Mouse (Mus musculus) B cell, adult 2 months (primary cell): Measurements from ENCODE around the gene Mta1.

ENCODE experiments used
- DNase-seq, 2 experiments: peaks; one replicate each; pipeline ENCODE4 v3.0.0; 2022

Mta1 gene

DNA sequence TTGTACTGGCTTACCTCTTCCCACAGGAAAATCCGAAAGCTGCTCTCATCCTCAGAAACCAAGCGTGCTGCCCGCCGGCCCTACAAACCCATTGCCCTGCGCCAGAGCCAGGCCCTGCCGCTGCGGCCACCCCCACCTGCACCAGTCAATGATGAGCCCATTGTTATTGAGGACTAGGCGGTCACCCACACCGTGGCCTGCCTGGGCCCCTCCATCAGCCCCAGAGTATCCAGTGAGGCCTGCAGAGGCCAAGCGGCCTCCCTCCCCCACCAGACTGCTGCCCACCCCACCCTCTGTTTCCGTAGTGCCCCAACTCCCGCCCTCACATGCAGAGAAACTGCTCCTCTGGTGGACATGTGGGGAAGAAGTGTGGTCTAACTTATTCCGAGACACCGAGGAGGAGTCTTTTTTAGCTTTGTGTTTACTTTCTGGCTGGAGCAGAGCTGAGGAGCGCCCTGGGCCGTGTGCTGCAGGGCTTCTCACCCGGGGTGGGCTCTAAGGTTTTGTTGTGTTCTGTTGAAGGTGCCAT, 38.5 kb downstream of the Mta1 start:
- DNase-seq, result no peak

DNA sequence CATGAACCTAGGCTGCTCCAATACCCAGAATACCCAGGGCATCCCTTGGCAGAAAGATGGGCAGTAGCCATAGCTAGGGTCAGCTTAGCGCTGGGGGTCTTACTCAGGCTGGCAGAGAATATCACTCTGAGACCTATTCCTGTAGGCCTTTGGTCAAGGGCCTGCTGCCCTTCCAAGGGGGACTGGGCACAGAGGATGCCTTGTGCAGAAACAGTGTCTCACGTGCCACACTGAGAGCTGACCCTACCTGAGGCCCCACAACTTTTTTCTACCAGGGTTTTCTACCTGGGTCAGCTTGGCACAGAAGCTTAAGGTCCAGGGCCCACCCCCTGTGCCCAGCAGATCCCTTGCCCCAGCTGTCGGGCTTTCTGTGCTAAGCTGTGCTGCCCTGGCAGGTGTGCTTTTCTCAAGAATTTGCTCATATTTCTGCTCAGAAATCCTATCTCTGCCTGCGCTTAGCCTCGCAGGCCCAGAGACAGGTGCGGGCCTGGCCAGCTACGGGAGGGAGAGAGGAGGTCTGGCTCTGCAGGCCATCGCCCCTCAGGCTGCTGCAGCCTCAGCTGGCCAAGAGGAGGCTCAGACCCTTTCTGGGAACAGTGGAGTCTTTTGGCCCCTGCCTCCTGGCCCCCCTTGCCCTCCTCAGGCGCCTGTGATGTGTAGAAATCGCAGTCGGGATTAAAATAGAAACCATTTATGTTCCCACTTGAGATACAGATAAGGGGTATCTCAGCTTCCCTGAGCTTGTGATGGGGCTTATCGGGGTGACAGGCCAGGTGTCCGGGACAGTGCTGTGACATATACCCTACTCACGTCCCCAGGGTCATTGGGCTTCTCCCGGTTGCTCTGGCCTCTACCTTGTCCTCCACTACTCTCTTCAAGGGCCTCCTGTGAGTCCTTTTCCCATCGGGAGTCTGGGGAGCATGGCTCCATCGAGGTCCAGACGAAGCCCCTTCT, 39.5 kb downstream of the Mta1 start:
- no peak for DNase-seq

DNA sequence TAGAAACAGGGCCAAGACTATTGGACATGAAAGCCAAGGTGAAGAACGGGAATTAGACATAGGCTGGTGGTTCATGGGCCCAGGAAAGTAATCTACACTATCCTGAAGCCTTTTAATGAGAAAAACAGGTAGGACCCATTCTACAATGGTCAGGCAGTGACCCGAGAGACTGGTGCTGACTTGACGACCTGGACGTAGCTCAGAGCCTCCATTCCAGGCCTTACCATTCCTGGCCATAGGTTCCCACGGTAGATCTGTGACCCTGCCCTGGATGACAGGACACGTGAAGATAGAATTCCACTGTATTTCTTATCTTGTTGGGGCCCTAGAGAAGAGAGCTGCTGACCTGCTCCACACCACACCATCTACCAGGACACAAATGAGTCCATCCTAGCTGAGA, 40.2 kb downstream of the Mta1 start:
- DNase-seq, result no peak

DNA sequence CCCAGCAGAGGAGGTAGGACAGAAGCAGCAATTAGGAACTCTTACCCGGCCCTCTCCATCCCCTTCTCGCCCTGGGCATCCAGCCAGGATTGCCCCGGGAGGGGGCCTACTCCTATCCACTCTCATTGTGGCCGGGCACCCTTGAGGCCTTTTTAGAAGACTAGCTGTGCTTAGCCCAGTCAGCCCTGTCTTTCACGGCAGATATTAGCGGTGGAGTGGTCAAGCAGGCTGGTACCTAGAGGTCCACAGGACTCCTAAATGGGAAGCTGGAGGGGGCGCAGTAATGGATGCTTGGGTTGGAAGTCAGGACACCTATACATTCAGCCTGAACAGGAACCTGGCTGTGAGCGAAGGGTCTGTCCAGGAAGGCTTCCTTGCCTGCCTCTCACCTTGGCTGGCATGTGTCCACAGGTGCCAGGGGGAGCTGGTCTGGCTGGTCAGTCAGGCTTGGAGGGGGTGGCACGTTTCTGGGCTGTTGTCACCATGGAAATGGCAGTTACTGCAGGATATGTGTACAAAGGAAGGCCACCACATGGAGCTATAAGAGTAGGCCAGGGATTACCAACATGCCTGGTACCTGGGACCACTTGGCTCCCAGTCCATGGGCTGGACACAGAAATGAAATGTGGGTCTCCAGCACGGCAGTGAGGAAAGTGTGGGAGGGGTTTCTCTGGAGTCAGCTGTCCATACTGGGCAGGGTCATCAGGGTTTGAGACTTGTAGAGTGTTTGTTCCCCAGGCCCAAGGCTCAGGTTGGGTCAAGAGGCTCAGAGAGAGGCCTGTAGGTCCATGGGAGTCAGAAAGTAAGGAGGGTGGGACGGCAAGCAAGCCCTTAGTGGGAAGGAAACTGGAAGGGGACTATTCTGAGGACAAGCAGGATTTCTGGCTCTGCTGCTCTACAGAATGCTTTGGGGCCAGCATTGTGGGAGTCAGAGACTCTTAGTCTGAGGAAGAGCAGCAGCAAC, 41.1 kb downstream of the Mta1 start:
- DNase-seq, result no peak

DNA sequence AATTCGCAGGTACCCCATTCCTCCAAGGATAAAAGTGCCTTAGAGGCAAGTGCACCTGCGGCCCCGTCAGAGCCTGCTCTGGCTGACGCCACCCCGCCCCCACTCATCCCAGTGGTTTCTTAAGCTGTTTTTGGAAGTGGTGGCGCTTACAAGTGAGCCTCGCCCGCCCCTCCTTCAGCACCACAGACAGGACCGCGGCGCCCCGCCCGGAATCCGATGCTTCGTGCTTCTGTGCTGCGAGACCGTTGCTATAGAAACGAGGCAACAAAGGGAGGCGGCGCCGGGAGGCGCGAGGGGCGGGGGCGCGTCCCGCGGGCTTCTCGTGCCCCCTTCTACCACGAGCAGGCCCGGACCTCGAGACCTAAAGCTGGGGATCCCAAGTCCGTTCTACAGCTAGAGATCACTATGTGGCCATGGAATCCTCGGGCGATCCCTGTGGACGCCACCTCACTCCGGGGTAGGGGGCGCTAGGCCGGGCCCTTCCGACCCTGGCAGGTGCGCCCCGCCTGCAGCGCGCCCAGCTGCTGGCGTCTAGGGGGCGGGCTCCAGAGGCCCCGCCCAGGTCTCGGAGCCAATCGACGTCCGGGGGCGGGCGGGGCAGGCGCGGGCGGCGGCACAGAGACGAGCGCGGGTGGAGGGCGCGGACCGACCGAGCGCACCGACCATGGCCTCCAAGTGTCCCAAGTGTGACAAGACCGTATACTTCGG, 42.0 kb downstream of the Mta1 start, which contains the start of gene Crip2:
TSS of gene Crip2 (plus strand) at position 329 of the 708 bp plus-strand sequence.
- peak; percentile 91 to 92 for DNase-seq

DNA sequence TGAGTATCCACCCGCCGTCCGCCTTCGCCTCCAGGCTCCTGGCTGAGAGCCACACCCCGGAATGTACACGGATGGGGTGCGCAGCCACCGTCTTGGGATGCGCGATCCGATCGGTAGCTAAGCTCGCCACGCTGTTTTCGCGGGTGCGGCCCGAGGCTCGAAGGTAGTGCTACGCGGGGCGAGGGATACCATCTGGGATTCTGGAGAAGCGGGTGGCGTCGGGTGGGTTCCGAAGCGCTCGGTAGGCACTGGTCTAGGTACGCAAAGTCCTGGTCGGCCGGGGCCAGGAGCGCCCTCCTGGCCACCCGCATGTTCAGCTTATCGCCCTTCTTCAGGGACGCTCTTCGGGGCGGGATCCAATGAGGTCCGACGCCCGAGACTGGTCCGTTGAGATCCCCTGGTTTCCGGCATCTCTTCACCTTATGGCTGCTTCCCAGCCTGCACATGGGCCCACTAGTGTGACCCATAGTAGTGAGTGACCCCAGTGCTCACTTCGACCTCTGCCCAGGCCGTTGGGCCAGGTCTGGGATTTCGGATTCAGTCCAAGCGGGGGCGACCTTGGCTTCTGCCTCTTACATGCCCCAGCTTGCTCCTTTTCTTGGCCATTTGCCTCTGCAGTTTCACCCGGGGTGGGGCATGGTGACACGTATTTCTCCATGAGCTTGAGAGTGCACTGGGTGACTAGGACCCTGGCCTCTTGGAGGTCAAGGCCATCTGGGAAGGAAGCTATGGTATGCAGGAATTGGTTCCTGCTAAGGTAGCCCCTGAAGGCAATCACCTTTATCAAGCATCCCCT, 42.7 kb downstream of the Mta1 start:
- DNase-seq, result peak in 1 of 2 experiments; percentile 17

DNA sequence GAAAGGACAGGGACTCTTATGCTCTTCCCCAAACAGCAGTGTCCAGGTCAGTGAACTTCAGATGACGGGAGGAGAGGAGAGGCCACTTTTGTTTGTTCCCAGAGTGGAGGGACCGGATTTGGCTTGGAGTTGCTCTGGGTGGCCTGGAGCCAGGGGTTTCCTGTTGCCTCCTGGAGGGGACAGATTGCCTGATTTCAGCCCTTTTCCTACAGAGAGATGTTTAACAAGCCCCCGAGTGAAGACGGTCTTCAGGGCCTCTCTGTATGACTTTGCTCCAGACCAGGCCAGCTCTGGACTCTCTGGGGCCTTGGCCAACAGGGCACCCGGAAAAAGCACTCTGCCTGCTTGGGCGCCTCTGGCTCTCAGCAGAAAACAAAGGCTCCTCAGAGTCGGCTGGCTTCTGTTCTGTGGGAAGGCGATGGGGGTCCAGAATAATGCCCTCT, 43.5 kb downstream of the Mta1 start:
- peak in 1 of 2 experiments; percentile 9 for DNase-seq

DNA sequence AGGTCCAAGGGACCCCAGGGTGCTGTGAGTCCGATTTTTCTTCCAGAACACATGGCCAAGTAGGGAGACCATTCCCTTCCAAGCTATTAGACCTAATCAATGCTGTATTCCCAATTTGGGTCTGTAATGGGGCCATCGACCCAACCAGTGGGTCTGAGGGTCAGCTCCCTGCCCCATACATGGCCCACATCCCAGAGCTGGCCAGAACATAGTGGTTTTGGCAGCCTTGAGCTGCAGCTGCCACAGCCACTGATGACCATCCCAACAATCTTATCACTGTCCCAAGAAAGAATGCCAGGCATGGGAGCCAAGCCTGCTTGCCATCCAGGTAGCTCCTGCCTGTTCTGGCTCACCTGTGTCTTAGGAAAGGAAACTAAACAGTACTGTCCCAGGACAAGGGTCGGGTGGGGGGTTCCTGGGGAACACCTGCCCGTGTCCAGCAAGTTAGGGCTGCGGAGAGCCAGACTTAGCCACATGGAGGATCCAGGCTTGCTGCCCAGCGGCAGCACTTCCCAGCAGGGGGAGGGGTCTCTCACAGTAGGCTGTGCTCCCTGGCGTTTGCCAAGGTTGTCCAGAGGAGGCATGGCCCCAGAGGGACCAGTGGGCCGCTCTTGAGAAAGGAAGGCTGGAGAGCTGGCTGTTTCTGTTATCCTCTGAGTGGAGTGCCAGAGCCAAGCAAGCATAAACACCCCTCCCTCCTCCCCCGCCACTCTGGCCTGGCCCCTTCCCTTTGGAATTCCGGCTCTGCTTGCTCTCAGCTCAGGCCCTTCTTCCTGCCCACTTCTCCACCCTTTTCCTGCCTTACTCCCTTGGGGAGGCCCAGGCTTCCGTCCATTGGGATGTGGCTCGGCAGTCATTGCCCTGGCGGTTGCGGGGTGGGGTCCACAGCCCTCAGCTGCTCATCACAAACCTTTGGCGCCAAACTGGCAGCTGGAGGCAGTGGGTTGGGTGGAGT, 44.2 kb downstream of the Mta1 start:
- peak; percentile 4 to 5 for DNase-seq

DNA sequence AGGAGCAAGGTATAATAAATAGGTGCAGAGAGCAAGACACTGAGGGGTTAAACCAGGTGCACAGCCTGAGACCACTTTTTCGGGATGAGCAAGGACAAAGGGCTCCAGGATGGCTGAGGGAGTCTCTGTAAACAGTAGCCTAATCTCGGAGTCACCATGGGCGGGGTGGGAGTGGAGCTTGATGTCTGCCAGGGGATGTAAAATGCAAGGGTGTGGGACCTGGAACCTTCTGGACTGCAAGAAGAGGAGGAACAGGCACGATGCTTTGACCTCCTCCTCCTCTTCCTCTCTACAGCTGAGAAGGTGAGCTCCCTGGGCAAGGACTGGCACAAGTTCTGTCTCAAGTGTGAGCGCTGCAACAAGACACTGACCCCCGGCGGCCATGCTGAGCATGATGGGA, 45.1 kb downstream of the Mta1 start:
- peak; percentile 6 for DNase-seq

DNA sequence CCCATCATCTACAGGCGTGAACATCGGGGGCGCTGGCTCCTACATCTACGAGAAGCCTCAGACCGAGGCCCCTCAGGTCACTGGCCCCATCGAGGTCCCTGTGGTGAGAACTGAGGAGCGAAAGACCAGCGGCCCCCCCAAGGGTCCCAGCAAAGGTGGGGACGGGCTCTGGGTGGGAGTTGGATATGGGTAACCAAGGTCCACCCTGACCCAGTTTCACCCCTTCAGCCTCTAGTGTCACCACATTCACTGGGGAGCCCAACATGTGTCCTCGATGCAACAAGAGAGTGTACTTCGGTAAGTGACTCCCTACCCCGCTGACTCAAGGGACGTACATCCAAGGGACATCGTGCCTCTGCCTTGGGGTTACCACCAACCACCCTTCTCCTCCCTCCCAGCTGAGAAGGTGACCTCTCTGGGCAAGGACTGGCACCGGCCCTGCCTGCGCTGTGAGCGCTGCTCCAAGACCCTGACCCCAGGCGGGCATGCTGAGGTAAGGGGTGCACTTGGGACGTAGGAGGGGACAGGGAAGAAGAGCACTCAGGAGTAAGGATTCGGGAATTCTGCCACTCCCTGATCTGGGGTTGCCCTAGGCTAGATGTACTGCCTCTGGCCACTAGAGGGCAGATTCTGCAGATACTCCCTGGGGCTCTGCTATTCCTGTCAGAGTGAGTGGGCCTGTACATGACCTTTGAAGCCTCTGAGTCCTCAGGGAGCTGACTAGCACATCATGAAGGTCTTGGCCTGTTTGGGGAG, 46.1 kb downstream of the Mta1 start:
- peak; percentile 69 to 70 for DNase-seq

DNA sequence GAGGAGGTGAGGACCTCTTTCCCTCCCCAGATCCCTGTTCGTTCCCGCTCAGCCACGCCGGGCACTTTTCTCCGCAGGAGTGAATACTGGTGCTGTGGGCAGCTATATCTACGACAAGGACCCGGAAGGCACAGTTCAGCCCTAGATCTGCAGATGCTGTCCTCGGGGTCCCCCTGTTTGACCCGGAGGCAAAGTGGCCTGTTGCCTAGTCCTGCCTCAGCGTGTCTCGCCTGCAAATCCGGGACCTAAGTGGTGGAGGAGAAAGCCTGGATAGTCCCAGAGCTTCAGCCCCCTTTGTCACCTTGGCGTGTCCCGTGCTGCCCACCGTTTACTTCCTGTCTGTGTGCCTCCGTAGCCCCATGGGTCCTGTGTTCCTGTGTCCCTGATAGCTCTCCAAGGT, 46.8 kb downstream of the Mta1 start:
- DNase-seq, result no peak

DNA sequence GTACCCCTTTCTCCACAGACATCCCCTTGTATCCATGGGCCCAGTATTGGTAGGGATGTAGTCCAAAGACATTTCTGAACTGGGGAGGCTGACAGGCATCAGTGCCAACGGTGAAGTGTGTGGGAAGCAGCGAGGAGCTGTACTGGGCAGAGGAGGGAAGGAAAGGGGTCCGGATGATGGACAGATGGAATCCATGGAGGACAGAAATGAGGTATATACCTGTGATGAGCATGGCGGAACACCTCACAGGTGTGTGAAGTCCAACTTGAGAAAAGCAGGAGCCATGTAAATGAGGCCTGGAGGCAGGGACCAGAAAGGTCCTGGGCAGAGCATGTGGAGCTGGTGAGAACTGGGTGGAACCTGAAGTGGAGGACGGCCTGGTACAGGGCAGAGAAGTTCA, 47.5 kb downstream of the Mta1 start:
- DNase-seq, result no peak

DNA sequence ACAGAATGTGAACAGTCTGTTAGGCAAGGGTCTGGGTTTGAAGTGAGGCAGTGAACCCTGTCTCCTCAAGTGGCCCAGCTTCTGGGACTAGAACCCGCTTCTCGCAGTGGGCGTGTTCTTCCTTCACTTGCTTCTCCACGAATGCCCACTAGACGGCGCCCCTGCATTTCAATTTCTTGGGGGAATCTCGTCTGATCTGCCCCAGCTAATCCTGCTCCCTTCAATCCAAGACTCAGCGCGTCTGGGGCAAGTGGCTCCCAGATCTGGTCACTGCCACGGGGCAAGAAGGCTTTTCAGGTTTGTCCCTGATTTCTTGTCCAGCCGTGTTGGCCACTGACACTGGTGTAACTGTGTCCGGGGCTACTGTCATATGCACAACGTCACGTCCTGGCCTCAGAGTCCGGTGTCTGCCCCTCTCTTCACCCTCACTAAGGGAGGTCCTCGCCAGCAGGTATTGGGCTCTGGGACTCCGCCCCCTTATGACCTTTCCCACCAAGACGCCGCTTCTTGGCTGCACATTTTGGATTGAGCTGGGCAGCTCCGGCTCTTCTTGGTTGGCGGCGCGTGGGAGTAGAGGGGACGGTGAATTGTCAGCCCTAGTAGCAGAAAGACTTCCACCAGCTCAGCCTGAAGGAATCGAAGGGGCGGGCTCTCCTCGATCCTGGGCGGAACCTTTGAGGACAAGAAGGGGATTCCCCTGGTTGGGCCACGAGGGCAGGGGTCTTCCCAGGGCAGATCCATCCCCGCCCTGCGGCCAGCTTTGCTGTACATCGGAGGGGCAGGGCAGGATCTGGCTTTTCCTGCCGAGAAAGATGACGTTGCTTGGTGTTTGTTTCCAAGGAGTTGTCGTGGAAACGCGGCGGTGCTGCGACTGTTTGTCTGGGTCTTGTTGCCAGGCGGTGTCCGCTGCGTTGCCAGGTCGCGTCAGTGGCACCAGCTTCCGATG, 48.3 kb downstream of the Mta1 start, which contains the start of gene Crip1:
TSS of gene Crip1 (plus strand) at position 205 of the 946 bp plus-strand sequence.
- peak; percentile 96 to 97 for DNase-seq

DNA sequence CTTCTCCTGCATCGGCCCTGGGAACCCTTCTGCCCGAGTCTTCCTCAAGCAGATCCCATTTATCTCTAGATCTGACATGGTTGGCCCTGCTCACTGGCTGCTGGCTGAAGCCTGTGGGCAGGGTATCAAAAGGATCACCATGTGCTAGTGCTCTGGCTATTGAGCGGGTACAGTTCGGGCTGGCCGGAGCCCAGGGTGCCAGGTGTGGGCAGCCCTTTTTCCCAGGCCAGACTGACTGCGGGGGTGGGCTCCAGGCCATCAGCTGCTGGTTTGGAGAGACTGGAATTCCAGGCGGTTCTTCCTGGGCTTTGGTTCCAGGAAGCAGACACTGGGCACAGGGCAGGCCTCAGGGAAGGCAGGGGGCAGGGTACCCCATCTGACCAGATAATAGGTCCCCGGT, 49.4 kb downstream of the Mta1 start:
- no peak for DNase-seq

DNA sequence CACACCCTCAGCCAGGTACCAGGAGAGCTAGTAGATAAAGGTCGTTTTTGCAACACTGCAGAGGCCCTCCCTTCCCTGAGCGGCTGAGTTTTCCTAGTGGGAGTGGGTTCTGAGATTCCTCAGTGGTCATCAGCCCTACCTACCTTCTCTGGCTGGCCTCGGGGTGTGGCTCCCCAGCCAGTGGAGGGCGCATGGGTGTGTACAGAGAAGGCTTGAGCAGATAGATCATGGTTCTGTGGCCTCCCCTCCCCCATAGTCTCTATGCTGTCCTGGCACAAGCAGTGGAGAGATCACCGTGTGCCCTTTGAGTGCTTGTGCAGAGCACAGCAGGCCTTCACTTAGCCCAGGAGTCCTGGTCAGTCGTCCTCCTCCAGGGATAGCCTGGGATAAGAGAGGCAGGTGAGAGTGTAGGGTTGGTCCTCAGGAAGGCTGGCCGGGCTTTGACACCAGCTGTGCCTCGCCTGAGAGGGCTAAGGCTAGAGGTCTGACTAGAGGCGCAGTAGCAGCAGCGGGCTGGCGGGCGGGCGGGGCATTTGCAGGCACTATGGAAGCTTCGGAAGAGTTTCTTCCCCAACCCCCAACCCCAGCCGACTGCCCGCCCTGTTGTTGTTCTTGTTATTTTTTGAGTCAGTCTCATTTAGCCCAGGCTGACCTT, 50.4 kb downstream of the Mta1 start:
- DNase-seq, result peak; percentile 55 to 60

DNA sequence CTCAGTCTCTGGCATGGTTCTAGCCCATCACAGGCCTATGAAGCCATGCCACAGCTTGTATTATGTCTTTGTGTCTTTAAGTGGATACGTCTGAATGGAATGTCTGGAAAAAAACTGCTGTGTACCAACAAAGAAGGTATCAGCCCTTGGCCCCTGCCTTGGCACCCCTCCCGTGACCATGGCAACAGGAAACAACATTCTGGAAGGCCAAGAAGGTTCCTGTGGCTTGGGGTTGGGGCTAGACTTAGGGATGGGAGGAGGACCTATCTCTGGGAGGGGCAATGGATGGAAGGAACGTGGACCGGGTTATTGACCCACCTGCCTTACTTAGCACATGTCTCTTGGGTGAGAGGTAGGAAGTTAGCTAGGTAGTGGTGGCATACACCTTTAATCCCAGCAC, 51.3 kb downstream of the Mta1 start:
- peak; percentile 7 to 13 for DNase-seq

DNA sequence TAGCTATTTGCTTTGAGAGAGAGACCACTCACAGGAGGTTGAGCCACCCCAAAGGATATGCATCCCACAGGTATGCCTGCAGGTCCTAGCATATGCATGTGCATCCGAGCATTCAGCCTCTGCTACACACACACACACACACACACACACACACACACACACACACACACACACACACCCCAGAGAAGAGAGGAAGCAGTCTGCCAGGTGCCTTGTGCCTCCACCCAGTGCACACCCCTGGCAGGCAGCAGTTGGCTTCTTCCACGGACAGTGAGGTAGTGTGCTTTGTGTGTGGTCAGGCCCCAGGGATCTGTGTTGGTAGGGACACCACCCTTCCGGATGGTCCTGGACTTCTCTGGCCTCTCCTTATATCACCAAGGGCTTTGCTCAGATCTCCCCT, 51.8 kb downstream of the Mta1 start:
- DNase-seq, result peak; percentile 59 to 61

DNA sequence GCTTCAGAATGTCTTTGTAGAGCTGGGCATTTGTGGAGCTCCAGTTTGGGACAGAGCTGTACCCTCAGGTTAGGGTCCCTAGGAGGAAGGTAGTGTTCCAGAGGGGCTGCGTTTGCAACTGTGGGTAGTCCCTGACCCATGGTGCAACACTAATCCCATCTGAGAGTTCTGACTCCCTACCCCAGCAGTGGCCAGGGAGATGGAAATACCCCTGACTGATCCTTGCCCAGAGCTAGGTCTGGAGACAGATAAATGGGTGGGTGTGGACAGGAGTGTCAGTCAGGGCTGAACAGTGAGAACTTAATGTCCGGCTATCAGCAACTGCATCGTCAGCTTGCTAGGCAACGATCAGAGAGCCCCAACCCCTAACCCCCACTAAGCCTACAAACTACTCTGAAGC, 52.5 kb downstream of the Mta1 start:
- DNase-seq, result peak in 1 of 2 experiments; percentile 7
